Mouse (Mus musculus): ENCODE data around the gene Zdhhc12.

- TF ChIP-seq CTCF (IDR thresholded peaks at IDR 0.05; ENCODE audit: extremely low read depth, insufficient read depth, low read length) (no peak), POLR2A (IDR thresholded peaks at IDR 0.05; ENCODE audit: extremely low read depth, insufficient read depth, low read length) (no peak)
These were observed 30.2 kb downstream of the Zdhhc12 start for GRCm38 (mm10) chr2:30063235-30063634.
